Mouse (Mus musculus): ENCODE results near the gene F7. TPM values are rescaled to one million over a fixed set of nuclear protein-coding genes. Genes with fewer than 3 reads are reported as not detected.

The F7 gene
- polyA plus RNA-seq, 1 experiment: not detected

DNA sequence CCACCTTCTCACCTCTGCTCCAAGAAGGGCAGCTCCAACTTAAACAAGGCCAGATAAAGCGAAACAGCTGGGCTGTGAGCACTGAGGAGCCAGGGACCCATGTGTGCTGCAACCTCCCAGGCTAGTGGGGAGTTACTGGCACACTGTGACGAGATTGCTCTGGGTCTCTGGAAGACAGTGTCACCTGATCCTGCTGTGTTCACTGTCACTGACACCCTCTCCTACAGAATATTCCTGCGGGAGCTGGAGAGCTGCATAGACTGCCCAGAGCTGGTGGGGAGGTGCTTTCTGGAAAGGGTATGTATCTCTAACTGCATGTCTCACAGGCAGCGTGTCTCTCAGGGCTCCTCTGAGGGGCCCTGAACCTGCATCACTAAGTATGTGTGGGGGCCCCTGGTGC, 18.4 kb upstream of the F7 start:
- 68% methylated on average over 4 of the region's 4 CpGs for WGBS
- TF ChIP-seq CTCF (IDR thresholded peaks at IDR 0.05; ENCODE audit: insufficient read depth, low read depth, low read length) (no peak), POLR2A (IDR thresholded peaks at IDR 0.05; ENCODE audit: insufficient read depth, low read depth, low read length) (no peak)
- no peak overlapping the region for H3K4me3 ChIP-seq (ENCODE audit: insufficient read depth, low read depth, low read length)
- no peak overlapping the region for H3K27ac ChIP-seq (ENCODE audit: insufficient read depth, low read depth, low read length)
- 0 out of 2 replicates have a peak, but pooled peaks cover 3% of the 10 kb centered on the region for H3K4me1 ChIP-seq (ENCODE audit: control insufficient read depth, insufficient read depth, low read length)

- WGBS: 62% methylated on average over 4 of the region's 4 CpGs
- no peak for TF ChIP-seq POLR2A (IDR thresholded peaks at IDR 0.05; ENCODE audit: insufficient read depth, low read depth, low read length)
- no peak for TF ChIP-seq CTCF (IDR thresholded peaks at IDR 0.05; ENCODE audit: insufficient read depth, low read depth, low read length)
- no peak overlapping the region for H3K4me3 ChIP-seq (ENCODE audit: insufficient read depth, low read depth, low read length)
- H3K4me1 ChIP-seq (ENCODE audit: control insufficient read depth, insufficient read depth, low read length): 0 out of 2 replicates have a peak, but pooled peaks cover 3% of the 10 kb centered on the region
- H3K27ac ChIP-seq (ENCODE audit: insufficient read depth, low read depth, low read length): no peak overlapping the region
These were observed 15.5 kb upstream of the F7 start for GRCm38 (mm10) chr8:13010313-13010712.

- no peak overlapping the region for H3K27ac ChIP-seq (ENCODE audit: insufficient read depth, low read depth, low read length)
- H3K4me3 ChIP-seq (ENCODE audit: insufficient read depth, low read depth, low read length): no peak overlapping the region
- TF ChIP-seq POLR2A (IDR thresholded peaks at IDR 0.05; ENCODE audit: insufficient read depth, low read depth, low read length) (no peak), CTCF (IDR thresholded peaks at IDR 0.05; ENCODE audit: insufficient read depth, low read depth, low read length) (no peak)
- WGBS: 64% methylated on average over 4 of the region's 4 CpGs
- H3K4me1 ChIP-seq (ENCODE audit: control insufficient read depth, insufficient read depth, low read length): peaks cover 5% of the 10 kb centered on the region
These were observed 6.3 kb upstream of the F7 start for GRCm38 (mm10) chr8:13019560-13019959.

DNA sequence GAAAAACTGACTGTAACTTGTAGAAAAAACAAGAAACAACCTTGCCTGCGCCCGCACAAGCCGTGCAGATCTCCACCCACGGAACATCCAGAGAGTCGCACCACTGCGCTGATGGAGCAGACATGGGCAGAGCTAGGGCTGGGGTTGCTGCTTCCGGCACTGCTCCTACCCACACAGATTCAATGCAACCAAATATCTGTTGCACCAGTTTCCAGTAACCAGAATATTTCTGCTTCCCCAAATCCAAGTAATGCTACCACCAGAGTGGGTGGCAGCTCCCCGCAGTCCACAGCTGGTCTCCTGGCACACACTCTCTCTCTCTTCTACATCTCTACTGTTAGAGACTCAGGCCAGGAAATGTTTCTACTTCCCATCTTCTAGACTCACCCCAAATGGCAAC, 4.0 kb upstream of the F7 start:
- WGBS: 42% methylated on average over 8 of the region's 8 CpGs
- TF ChIP-seq POLR2A (IDR thresholded peaks at IDR 0.05; ENCODE audit: insufficient read depth, low read depth, low read length) (no peak), CTCF (IDR thresholded peaks at IDR 0.05; ENCODE audit: insufficient read depth, low read depth, low read length) (no peak)
- Histone ChIP-seq H3K27ac (ENCODE audit: insufficient read depth, low read depth, low read length) (peak overlapping the region; percentile 15; the same call in 1 of the 2 replicates), H3K4me1 (ENCODE audit: control insufficient read depth, insufficient read depth, low read length) (peaks cover 14% of the 10 kb centered on the region), H3K4me3 (ENCODE audit: insufficient read depth, low read depth, low read length) (no peak overlapping the region)

- TF ChIP-seq POLR2A (IDR thresholded peaks at IDR 0.05; ENCODE audit: insufficient read depth, low read depth, low read length) (no peak), CTCF (IDR thresholded peaks at IDR 0.05; ENCODE audit: insufficient read depth, low read depth, low read length) (no peak)
- 93% methylated on average over 5 of the region's 5 CpGs for WGBS
- H3K4me3 ChIP-seq (ENCODE audit: insufficient read depth, low read depth, low read length): no peak overlapping the region
These were observed 1.8 kb downstream of the F7 start for GRCm38 (mm10) chr8:13027615-13028014.

GRCm38 (mm10) chr8:13028482-13028881, 2.6 kb downstream of the F7 start:
- H3K27ac ChIP-seq (ENCODE audit: insufficient read depth, low read depth, low read length): no peak overlapping the region

More at GRCm38 (mm10) chr8:13027615-13028014, 1.8 kb downstream of the F7 start:
- H3K27ac ChIP-seq (ENCODE audit: insufficient read depth, low read depth, low read length): no peak overlapping the region
- H3K4me1 ChIP-seq (ENCODE audit: control insufficient read depth, insufficient read depth, low read length): peaks cover 15% of the 10 kb centered on the region; the same call in 1 of the 2 replicates

GRCm38 (mm10) chr8:13036346-13036812, 10.5 kb downstream of the F7 start:
- WGBS: 23% methylated on average over 10 of the region's 10 CpGs
- TF ChIP-seq POLR2A (IDR thresholded peaks at IDR 0.05; ENCODE audit: insufficient read depth, low read depth, low read length) (no peak), CTCF (IDR thresholded peaks at IDR 0.05; ENCODE audit: insufficient read depth, low read depth, low read length) (no peak)
- Histone ChIP-seq H3K4me3 (ENCODE audit: insufficient read depth, low read depth, low read length) (no peak overlapping the region), H3K4me1 (ENCODE audit: control insufficient read depth, insufficient read depth, low read length) (peaks cover 33% of the 10 kb centered on the region), H3K27ac (ENCODE audit: insufficient read depth, low read depth, low read length) (peak overlapping the region; percentile 81)

More at GRCm38 (mm10) chr8:13028482-13028881, 2.6 kb downstream of the F7 start:
- no peak for TF ChIP-seq CTCF (IDR thresholded peaks at IDR 0.05; ENCODE audit: insufficient read depth, low read depth, low read length)
- no peak for TF ChIP-seq POLR2A (IDR thresholded peaks at IDR 0.05; ENCODE audit: insufficient read depth, low read depth, low read length)
- Histone ChIP-seq H3K4me3 (ENCODE audit: insufficient read depth, low read depth, low read length) (no peak overlapping the region), H3K4me1 (ENCODE audit: control insufficient read depth, insufficient read depth, low read length) (peaks cover 15% of the 10 kb centered on the region; the same call in 1 of the 2 replicates)
- 54% methylated on average over 5 of the region's 5 CpGs for WGBS

DNA sequence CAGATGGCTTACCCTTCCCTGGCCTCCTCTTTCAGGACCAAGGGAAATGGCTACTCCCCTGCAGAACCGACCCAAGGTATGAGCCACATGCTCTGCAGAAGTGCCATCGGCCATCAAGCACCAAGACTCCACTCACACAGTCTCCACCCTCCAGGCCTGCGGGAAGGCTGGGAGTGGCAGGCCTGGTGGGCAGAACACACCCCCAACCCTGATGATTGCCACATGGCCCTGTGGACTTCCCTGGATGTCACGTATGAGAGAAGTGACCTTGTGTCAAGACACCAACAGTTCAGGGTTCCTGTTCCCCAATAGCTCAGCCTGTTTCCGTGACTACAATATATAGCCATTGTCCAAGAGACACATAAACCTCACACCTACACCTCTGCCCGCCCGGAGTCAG, 11.2 kb downstream of the F7 start, which contains the start of gene F10:
Gene F10 (plus strand): TSS at position 294 of the 400 bp plus-strand sequence.
- WGBS: 72% methylated on average over 7 of the region's 7 CpGs
- Histone ChIP-seq H3K27ac (ENCODE audit: insufficient read depth, low read depth, low read length) (peak within 1 kb of the TSS; percentile 81), H3K4me1 (ENCODE audit: control insufficient read depth, insufficient read depth, low read length) (peaks cover 33% of the 10 kb centered on the region), H3K4me3 (ENCODE audit: insufficient read depth, low read depth, low read length) (no peak within 1 kb of the TSS)
- TF ChIP-seq CTCF (IDR thresholded peaks at IDR 0.05; ENCODE audit: insufficient read depth, low read depth, low read length) (no peak), POLR2A (IDR thresholded peaks at IDR 0.05; ENCODE audit: insufficient read depth, low read depth, low read length) (no peak)

DNA sequence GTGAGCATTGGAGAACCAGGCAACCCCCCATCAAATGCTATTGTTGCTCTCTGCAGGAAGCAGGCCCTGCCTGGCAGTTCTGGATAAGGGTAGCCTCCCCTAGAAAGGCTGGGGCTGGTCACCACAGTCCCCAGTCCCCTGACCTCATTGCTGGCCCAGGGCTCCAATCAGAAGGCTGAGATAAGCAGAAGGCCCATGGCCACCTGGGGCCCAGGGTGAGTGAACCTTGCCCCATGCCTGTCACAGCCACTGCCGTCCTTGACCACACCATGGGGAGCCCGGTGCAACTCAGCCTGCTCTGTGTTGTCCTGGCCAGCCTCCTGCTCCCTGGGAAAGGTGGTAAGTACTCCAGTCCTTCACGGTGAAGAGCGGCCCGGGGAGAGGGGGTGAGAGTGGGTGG, 11.7 kb downstream of the F7 start:
- Histone ChIP-seq H3K4me3 (ENCODE audit: insufficient read depth, low read depth, low read length) (no peak overlapping the region), H3K4me1 (ENCODE audit: control insufficient read depth, insufficient read depth, low read length) (peaks cover 33% of the 10 kb centered on the region), H3K27ac (ENCODE audit: insufficient read depth, low read depth, low read length) (no peak overlapping the region)
- TF ChIP-seq POLR2A (IDR thresholded peaks at IDR 0.05; ENCODE audit: insufficient read depth, low read depth, low read length) (no peak), CTCF (IDR thresholded peaks at IDR 0.05; ENCODE audit: insufficient read depth, low read depth, low read length) (no peak)
- 49% methylated on average over 5 of the region's 5 CpGs for WGBS

All from olfactory bulb, adult 2 months (tissue).